Mouse (Mus musculus) intestine, postnatal 0 days (tissue): ENCODE measurements around the gene Fancd2. TPM values are rescaled to one million over a fixed set of nuclear protein-coding genes. Genes with fewer than 3 reads are reported as not detected.
A peak's percentile ranks its signal among the peaks of the same experiment; 100 is the strongest.

Experiments
- ATAC-seq: fragments of 200-750 bp; cut with Nextera tagmentation; 2 replicates; pipeline ENCODE4 v1.8.0; 2017; ENCODE audit warnings: mild to moderate bottlenecking, moderate TSS enrichment, moderate library complexity
- H3K27ac ChIP-seq: fragments of 300-500 bp; sonication (generic); 2 replicates; pipeline ENCODE4 v1.5.1; 2014; ENCODE audit warnings: mild to moderate bottlenecking, low read depth, low read length, moderate library complexity
- H3K27me3 ChIP-seq: fragments of 300-500 bp; sonication (generic); replicated peaks from 2 replicates; pipeline ENCODE4 v1.6.1; 2014; ENCODE audit warnings: low read length, mixed read lengths; ENCODE audit not compliant: control insufficient read depth, insufficient read depth
- H3K36me3 ChIP-seq: fragments of 300-500 bp; sonication (generic); 2 replicates; pipeline ENCODE4 v1.6.1; 2014; ENCODE audit warnings: mild to moderate bottlenecking, moderate library complexity; ENCODE audit not compliant: control insufficient read depth, insufficient read depth
- H3K4me1 ChIP-seq: fragments of 300-500 bp; sonication (generic); replicated peaks from 2 replicates; pipeline ENCODE4 v1.6.1; 2014; ENCODE audit warnings: antibody characterized with exemption, low read length, mixed read lengths; ENCODE audit not compliant: control insufficient read depth, insufficient read depth
- H3K4me2 ChIP-seq: fragments of 300-500 bp; sonication (generic); replicated peaks from 2 replicates; pipeline ENCODE4 v1.6.1; 2014; ENCODE audit warnings: low read depth, mild to moderate bottlenecking, moderate library complexity
- H3K4me3 ChIP-seq: fragments of 300-500 bp; sonication (generic); 2 replicates; pipeline ENCODE4 v1.5.1; 2014; ENCODE audit warnings: low read depth, low read length
- H3K9ac ChIP-seq: fragments of 300-500 bp; sonication (generic); 2 replicates; pipeline ENCODE4 v1.6.1; 2014; ENCODE audit warnings: mild to moderate bottlenecking, low read depth, low read length
- H3K9me3 ChIP-seq: fragments of 300-500 bp; sonication (generic); 2 replicates; pipeline ENCODE4 v1.6.1; 2016; ENCODE audit warnings: mixed run types; ENCODE audit not compliant: control insufficient read depth
- CTCF ChIP-seq: sonication (generic); IDR thresholded peaks from 2 replicates; pipeline ENCODE4 v1.5.1; 2016; ENCODE audit warnings: low read depth, mild to moderate bottlenecking, control low read depth, antibody characterized with exemption, moderate library complexity
- WGBS: fragments of 180-500 bp; shearing (Covaris S2); extraction: QIAGEN DNeasy Blood & Tissue Kit; methylation state at CpG from one replicate; pipeline ENCODE4 v1.1.7; 2014; 5-methylcytosine and 5-hydroxymethylcytosine counted together
- polyA plus RNA-seq: library from polyadenylated mRNA; unstranded; fragments of >200 nt; fragmentation: Nextera tagmentation; extraction: Ambion mirVana; gene quantifications from 2 replicates; pipeline ENCODE4 v1.2.1, GENCODE M21; 2015

Fancd2 gene
- polyA plus RNA-seq, 1 experiment from 2014 or later: 1.7 TPM

DNA sequence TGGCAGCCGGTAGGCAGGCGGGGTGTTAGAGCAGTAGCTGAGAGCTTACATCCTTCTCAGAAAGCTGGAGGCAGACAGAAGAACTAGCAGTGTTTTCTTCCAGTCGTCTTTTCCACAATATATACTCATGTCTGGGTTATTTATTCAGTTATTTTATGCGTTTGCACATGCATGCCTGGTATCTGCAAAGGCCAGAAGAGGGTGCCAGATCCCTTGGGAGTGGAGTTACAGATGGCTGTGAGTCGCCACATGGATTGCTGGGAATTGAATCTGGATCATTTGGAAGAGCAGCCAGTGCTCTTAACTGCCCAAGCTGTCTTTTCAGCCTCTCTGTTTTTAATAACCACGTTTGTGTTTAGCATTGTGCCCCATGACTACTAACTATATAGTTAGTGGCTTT lies 10.1 kb downstream of the Fancd2 start:
- TF ChIP-seq CTCF: peak; percentile 27; the same call in 1 of the 2 replicates
- 84% methylated on average over 6 of the region's 6 CpGs for WGBS
- H3K27me3 ChIP-seq: no peaks in the 10 kb centered on the region
- H3K4me1 ChIP-seq: no peaks in the 10 kb centered on the region
- no peak overlapping the region for H3K27ac ChIP-seq
- H3K9me3 ChIP-seq: no peaks in the 10 kb centered on the region
- H3K4me3 ChIP-seq: no peak overlapping the region
- H3K36me3 ChIP-seq: 0 out of 2 replicates have a peak, but pooled peaks cover 10% of the 10 kb centered on the region
- H3K9ac ChIP-seq: no peak overlapping the region
- no peak overlapping the region for H3K4me2 ChIP-seq
- ATAC-seq: no peak

DNA sequence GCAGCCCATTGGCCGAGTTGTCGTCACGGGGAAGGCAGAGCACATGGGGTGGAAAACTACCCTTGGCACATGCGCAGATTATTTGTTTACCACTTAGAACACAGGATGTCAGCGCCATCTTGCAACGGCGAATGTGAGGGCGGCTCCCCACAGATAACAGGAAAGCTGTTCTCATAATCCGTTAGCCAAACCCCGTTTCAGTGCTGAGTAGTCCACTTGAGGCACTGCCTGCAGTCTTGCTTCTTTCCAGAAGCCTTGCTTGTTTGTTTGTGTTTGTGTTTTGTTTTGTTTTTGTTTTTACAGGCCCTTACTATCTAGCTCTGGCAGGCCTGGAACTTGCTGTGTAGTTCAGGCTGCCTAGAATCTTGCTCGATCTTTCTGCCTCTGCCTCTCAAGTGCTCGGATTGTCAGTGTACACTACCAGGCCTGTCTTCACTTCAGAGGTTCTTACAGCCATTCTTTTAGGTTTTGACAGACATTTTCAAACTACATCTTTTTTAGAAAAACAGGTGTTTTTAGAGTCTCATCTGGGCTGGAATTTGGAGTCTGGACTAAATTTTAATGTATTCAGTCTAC lies 12.5 kb downstream of the Fancd2 start:
- Histone ChIP-seq H3K4me1 (no peaks in the 10 kb centered on the region), H3K9me3 (no peaks in the 10 kb centered on the region), H3K9ac (no peak overlapping the region), H3K4me2 (no peak overlapping the region), H3K27me3 (no peaks in the 10 kb centered on the region), H3K36me3 (no peaks in the 10 kb centered on the region), H3K4me3 (no peak overlapping the region), H3K27ac (no peak overlapping the region)
- ATAC-seq: no peak
- no peak for TF ChIP-seq CTCF
- WGBS: 90% methylated on average over 8 of the region's 12 CpGs

DNA sequence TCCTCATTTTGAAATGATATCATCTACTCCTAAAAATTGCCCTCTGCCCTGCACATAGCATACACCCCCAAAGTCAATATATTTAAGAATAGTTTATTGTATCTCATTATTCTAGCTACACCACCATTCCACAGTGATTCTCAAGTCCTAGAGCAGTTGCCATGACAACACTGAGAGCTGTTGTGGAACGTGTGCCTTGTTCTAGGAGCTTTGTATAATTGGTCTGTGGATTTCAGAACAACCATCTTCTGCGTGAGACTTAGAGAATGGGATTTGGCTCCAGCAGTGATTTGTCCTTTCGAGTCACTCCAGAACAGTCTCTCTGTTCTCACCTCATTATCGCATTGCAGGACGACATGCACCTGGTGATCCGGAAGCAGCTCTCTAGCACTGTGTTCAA lies 28.3 kb downstream of the Fancd2 start:
- 86% methylated on average over 6 of the region's 6 CpGs for WGBS
- Histone ChIP-seq H3K9me3 (no peaks in the 10 kb centered on the region), H3K9ac (no peak overlapping the region), H3K27ac (no peak overlapping the region), H3K4me1 (no peaks in the 10 kb centered on the region), H3K36me3 (0 out of 2 replicates have a peak, but pooled peaks cover 3% of the 10 kb centered on the region), H3K4me2 (no peak overlapping the region), H3K27me3 (no peaks in the 10 kb centered on the region), H3K4me3 (no peak overlapping the region)
- no peak for TF ChIP-seq CTCF
- no peak for ATAC-seq

DNA sequence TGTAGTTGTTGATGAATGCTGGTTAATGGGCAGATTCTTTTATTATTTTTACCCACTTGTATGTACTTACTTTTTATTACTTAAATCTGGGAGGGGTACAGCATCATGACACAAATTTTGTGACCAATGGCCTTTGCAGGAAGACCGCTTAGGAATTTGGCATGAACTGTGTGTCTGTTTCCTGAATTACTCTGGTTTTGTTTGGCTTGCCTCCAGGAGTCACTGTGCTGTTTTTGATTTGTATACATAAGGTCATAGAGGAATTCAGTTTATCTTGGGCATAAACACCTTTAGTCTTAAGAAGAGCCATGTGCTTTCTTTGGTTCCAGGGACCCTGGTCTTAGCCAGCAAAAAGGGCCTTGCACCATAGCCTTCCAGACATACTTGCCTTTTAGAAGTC lies 33.1 kb downstream of the Fancd2 start:
- 52% methylated on average over 1 of the region's 1 CpGs for WGBS
- Histone ChIP-seq H3K9me3 (no peaks in the 10 kb centered on the region), H3K9ac (no peak overlapping the region), H3K36me3 (no peaks in the 10 kb centered on the region), H3K27me3 (no peaks in the 10 kb centered on the region), H3K4me3 (no peak overlapping the region), H3K4me1 (no peaks in the 10 kb centered on the region), H3K27ac (peak overlapping the region; percentile 15; the same call in 1 of the 2 replicates), H3K4me2 (no peak overlapping the region)
- no peak for TF ChIP-seq CTCF
- no peak for ATAC-seq

DNA sequence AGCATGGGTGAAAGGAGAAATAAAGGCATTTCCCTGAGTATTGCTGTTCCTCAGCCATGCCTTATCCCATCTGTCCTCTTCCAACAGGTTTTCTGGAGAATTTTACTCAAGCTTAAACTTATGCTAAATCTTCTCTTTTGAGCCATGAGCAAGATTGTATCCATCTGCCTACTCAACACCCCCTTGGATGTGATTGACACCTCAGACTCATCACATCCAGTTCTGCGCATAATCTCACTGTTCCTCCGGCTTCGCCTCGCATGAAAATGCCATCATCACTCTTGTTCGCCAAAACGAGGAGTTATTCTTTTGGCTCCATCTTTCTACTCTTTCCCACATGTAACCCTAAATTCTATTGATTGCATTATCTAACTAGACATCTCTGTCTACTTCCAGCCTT lies 44.6 kb downstream of the Fancd2 start:
- H3K9ac ChIP-seq: no peak overlapping the region
- WGBS: 96% methylated on average over 6 of the region's 6 CpGs
- no peak overlapping the region for H3K4me3 ChIP-seq
- no peak for TF ChIP-seq CTCF
- no peaks in the 10 kb centered on the region for H3K9me3 ChIP-seq
- H3K36me3 ChIP-seq: peaks cover 14% of the 10 kb centered on the region; the same call in 1 of the 2 replicates
- no peak overlapping the region for H3K27ac ChIP-seq
- H3K4me1 ChIP-seq: no peaks in the 10 kb centered on the region
- H3K4me2 ChIP-seq: no peak overlapping the region
- no peaks in the 10 kb centered on the region for H3K27me3 ChIP-seq
- ATAC-seq: no peak

DNA sequence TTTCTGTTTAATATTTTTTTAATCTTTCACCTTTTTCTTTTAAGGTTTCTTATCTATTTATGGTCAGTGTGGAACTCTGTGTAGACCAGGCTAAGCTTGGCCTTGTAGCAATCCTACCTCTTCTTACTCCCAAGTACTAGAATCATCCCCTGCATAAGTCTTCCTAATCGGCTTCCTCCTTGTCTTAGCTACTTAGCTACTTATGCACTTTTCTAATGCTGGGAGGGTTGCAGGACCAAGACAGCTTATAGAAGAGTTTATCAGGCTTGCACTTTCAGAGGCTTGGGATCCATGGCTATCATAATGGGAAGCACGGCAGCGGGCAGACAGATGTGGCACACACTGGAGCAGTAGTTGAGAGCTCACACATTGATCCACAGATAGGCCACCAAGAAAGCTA lies 47.8 kb downstream of the Fancd2 start:
- H3K9ac ChIP-seq: no peak overlapping the region
- no peak for ATAC-seq
- H3K36me3 ChIP-seq: peaks cover 10% of the 10 kb centered on the region; the same call in 1 of the 2 replicates
- no peak overlapping the region for H3K4me3 ChIP-seq
- no peaks in the 10 kb centered on the region for H3K4me1 ChIP-seq
- H3K27me3 ChIP-seq: no peaks in the 10 kb centered on the region
- no peak overlapping the region for H3K27ac ChIP-seq
- WGBS: 94% methylated on average over 3 of the region's 3 CpGs
- no peak for TF ChIP-seq CTCF
- no peaks in the 10 kb centered on the region for H3K9me3 ChIP-seq
- no peak overlapping the region for H3K4me2 ChIP-seq

DNA sequence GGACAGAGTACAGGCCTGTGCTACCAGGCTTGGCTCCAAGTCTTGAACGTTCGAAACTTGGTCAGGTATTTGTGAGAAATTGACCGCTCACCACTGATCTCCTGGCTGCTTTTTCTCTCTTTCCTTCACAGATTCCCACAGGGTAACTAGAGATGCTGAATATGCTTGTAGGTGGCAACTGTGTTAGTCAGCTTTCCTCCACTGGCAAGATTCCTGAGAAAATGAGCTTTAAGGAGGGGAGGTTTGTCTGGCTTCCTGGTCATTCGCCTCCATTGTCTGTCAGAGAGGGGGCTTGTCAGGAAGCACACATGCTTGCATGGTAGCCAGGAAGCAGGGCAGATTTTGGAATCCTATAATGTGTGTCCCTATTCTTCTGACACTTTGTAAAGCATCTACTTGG lies 51.5 kb downstream of the Fancd2 start:
- Histone ChIP-seq H3K36me3 (no peaks in the 10 kb centered on the region), H3K4me2 (no peak overlapping the region), H3K9ac (no peak overlapping the region), H3K27me3 (no peaks in the 10 kb centered on the region), H3K9me3 (no peaks in the 10 kb centered on the region), H3K4me1 (no peaks in the 10 kb centered on the region), H3K4me3 (no peak overlapping the region), H3K27ac (no peak overlapping the region)
- 89% methylated on average over 4 of the region's 4 CpGs for WGBS
- TF ChIP-seq CTCF: no peak
- ATAC-seq: no peak
